Mouse (Mus musculus): ENCODE measurements around the gene Tmem102. TPM values are rescaled to one million over a fixed set of nuclear protein-coding genes. Genes with fewer than 3 reads are reported as not detected.

Tmem102 gene
- polyA plus RNA-seq, 1 experiment from 2014 or later, result 1.6 TPM

DNA sequence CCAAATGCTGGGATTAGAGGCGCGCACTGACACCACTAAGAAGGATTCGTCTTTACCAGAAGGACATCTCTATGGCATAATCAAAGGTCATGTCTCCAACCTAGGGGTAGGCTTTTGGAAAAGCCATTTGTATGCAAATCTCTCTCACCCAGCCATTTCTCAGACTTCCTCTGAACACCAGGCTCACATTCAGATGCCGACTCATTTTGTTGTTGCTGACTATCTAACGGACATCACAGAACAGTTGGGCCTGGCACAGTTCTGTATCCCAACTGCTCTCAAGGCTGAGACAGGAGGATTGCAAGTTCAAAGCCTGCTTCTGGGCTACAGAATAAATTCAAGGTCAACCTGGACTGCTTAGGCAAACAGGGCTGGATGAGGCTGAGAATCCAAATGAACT, 18.1 kb downstream of the Tmem102 start:
- no peak for ATAC-seq (ENCODE audit: insufficient number of reproducible peaks, low FRiP score)
- H3K9ac ChIP-seq, result no peak overlapping the region
- peaks cover 5% of the 10 kb centered on the region; the same call in 1 of the 2 replicates for H3K4me1 ChIP-seq (replicated peaks)
- no peak overlapping the region for H3K27ac ChIP-seq (ENCODE audit: poor library complexity, severe bottlenecking)
- no peaks in the 10 kb centered on the region for H3K27me3 ChIP-seq (replicated peaks)
- no peaks in the 10 kb centered on the region for H3K36me3 ChIP-seq
- H3K4me2 ChIP-seq, result no peak overlapping the region
- H3K4me3 ChIP-seq, result no peak overlapping the region
- WGBS, result 84% methylated on average over 5 of the region's 5 CpGs
- H3K9me3 ChIP-seq (replicated peaks), result no peaks in the 10 kb centered on the region

DNA sequence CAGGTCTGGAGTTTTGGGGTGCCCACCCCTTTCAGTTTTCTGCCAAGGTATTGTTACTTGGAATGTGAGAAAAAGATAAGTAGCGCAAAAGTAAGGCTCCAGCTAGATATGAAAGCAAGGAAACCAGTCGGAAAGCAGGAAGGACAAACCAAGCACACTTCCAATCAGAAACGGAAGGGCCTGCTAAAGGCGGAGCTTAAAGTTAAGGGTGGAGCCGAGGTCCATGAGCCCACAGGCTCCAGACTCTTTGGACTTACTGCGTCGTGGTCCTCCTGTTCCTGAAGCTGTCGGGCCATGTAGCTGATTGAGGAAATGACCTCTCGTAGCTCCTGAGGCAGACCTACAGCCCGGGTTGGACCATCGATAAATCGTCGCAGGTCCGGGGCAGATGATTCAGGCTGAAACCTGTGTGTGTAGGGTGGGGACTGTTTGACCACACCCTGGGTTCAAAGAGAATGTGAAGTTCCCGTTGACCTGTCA, 20.6 kb downstream of the Tmem102 start:
- Histone ChIP-seq H3K27me3 (replicated peaks) (0 out of 2 replicates have a peak, but pooled peaks cover 3% of the 10 kb centered on the region), H3K4me2 (peak overlapping the region; percentile 53), H3K4me1 (replicated peaks) (peaks cover 5% of the 10 kb centered on the region; the same call in 1 of the 2 replicates), H3K9ac (no peak overlapping the region), H3K27ac (ENCODE audit: poor library complexity, severe bottlenecking) (no peak overlapping the region), H3K4me3 (peak overlapping the region; percentile 15), H3K36me3 (no peaks in the 10 kb centered on the region), H3K9me3 (replicated peaks) (no peaks in the 10 kb centered on the region)
- 18% methylated on average over 15 of the region's 15 CpGs for WGBS
- ATAC-seq (ENCODE audit: insufficient number of reproducible peaks, low FRiP score), result peak; percentile 66; the same call in 1 of the 2 replicates

GRCm38 (mm10) chr11:69781828-69782227, 23.6 kb downstream of the Tmem102 start:
- Histone ChIP-seq H3K36me3 (peaks cover 18% of the 10 kb centered on the region), H3K9ac (no peak overlapping the region), H3K9me3 (replicated peaks) (no peaks in the 10 kb centered on the region), H3K4me2 (no peak overlapping the region), H3K27ac (ENCODE audit: poor library complexity, severe bottlenecking) (no peak overlapping the region), H3K4me1 (replicated peaks) (peaks cover 13% of the 10 kb centered on the region), H3K4me3 (no peak overlapping the region), H3K27me3 (replicated peaks) (0 out of 2 replicates have a peak, but pooled peaks cover 10% of the 10 kb centered on the region)
- WGBS, result 31% methylated on average over 4 of the region's 4 CpGs
- ATAC-seq (ENCODE audit: insufficient number of reproducible peaks, low FRiP score), result no peak

DNA sequence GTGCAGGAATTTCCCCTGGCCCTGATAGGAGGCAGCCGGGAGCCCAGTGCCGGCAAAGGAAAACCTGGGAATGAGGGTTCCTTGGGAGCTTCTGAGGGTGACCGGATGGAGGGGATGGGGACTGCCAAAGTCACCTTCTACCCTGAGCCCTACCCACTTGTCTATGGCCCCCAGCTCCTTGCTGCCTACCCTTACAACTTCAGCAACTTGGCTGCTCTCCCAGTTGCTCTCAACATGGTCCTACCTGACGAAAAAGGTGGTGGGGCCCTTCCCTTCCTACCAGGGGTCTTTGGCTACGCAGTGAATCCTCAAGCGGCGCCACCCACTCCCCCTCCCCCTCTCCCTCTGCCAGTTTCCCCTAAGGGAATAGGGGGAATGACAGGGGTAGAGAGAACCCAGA, 26.4 kb downstream of the Tmem102 start:
- peak overlapping the region; percentile 4; the same call in 1 of the 2 replicates for H3K4me2 ChIP-seq
- ATAC-seq (ENCODE audit: insufficient number of reproducible peaks, low FRiP score), result no peak; the same call in 1 of the 2 replicates
- H3K27me3 ChIP-seq (replicated peaks), result peaks cover 21% of the 10 kb centered on the region
- peaks cover 34% of the 10 kb centered on the region for H3K36me3 ChIP-seq
- 36% methylated on average over 7 of the region's 7 CpGs for WGBS
- no peak overlapping the region for H3K9ac ChIP-seq
- peaks cover 21% of the 10 kb centered on the region for H3K4me1 ChIP-seq (replicated peaks)
- no peak overlapping the region for H3K4me3 ChIP-seq
- no peaks in the 10 kb centered on the region for H3K9me3 ChIP-seq (replicated peaks)
- H3K27ac ChIP-seq (ENCODE audit: poor library complexity, severe bottlenecking), result no peak overlapping the region

GRCm38 (mm10) chr11:69778258-69778982, 27.0 kb downstream of the Tmem102 start:
- 66% methylated on average over 23 of the region's 23 CpGs for WGBS
- Histone ChIP-seq H3K4me2 (no peak overlapping the region), H3K36me3 (peaks cover 34% of the 10 kb centered on the region), H3K27ac (ENCODE audit: poor library complexity, severe bottlenecking) (no peak overlapping the region), H3K9me3 (replicated peaks) (no peaks in the 10 kb centered on the region), H3K27me3 (replicated peaks) (peaks cover 21% of the 10 kb centered on the region), H3K9ac (no peak overlapping the region), H3K4me1 (replicated peaks) (peaks cover 21% of the 10 kb centered on the region), H3K4me3 (no peak overlapping the region)
- ATAC-seq (ENCODE audit: insufficient number of reproducible peaks, low FRiP score), result no peak; the same call in 1 of the 2 replicates

GRCm38 (mm10) chr11:69777504-69778257, 27.7 kb downstream of the Tmem102 start:
- no peak overlapping the region for H3K4me2 ChIP-seq
- H3K4me1 ChIP-seq (replicated peaks), result peaks cover 21% of the 10 kb centered on the region
- H3K9me3 ChIP-seq (replicated peaks), result no peaks in the 10 kb centered on the region
- peaks cover 21% of the 10 kb centered on the region for H3K27me3 ChIP-seq (replicated peaks)
- 53% methylated on average over 26 of the region's 26 CpGs for WGBS
- no peak overlapping the region for H3K27ac ChIP-seq (ENCODE audit: poor library complexity, severe bottlenecking)
- H3K36me3 ChIP-seq, result peaks cover 34% of the 10 kb centered on the region
- ATAC-seq (ENCODE audit: insufficient number of reproducible peaks, low FRiP score), result no peak; the same call in 1 of the 2 replicates
- no peak overlapping the region for H3K4me3 ChIP-seq
- H3K9ac ChIP-seq, result no peak overlapping the region

DNA sequence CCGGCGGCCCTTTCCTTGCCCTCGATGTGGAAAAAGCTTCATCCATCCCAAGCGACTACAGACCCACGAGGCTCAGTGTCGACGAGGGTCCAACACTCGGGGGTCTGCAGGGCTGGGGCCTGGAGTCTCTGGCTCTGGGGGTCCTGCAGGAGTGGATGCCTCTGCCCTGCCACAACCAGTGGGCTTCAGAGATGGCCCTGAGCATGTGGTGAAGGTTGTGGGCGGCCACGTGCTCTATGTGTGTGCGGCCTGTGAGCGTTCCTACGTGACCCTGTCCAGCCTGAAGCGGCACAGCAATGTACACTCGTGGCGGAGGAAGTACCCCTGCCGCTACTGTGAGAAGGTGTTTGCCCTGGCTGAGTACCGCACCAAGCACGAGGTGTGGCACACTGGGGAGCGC, 28.9 kb downstream of the Tmem102 start:
- peaks cover 21% of the 10 kb centered on the region for H3K4me1 ChIP-seq (replicated peaks)
- H3K36me3 ChIP-seq, result peaks cover 38% of the 10 kb centered on the region
- no peak overlapping the region for H3K4me3 ChIP-seq
- no peak overlapping the region for H3K27ac ChIP-seq (ENCODE audit: poor library complexity, severe bottlenecking)
- no peak; the same call in 1 of the 2 replicates for ATAC-seq (ENCODE audit: insufficient number of reproducible peaks, low FRiP score)
- no peak overlapping the region for H3K4me2 ChIP-seq
- no peaks in the 10 kb centered on the region for H3K9me3 ChIP-seq (replicated peaks)
- H3K9ac ChIP-seq, result no peak overlapping the region
- peaks cover 21% of the 10 kb centered on the region for H3K27me3 ChIP-seq (replicated peaks)
- WGBS, result 78% methylated on average over 20 of the region's 20 CpGs

DNA sequence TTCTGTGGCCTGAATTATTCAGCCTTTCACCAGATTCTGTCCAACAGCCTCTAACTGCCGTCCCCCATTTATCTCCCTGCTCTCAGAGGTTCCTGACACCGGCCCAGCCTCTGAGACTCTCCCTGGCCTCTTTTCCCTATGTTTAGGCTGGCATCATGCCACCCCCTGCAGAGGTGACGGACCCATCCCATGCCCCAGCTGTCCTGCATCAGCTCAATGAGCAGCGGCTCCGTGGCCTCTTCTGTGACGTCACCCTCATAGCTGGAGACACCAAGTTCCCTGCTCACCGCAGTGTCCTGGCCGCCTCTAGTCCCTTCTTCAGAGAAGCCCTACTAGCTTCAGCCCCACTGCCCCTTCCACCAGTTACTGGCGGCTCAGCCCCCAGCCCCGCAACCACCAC, 29.7 kb downstream of the Tmem102 start:
- Histone ChIP-seq H3K4me2 (no peak overlapping the region), H3K27me3 (replicated peaks) (peaks cover 21% of the 10 kb centered on the region), H3K4me3 (no peak overlapping the region), H3K9ac (no peak overlapping the region), H3K36me3 (peaks cover 40% of the 10 kb centered on the region), H3K9me3 (replicated peaks) (no peaks in the 10 kb centered on the region), H3K27ac (ENCODE audit: poor library complexity, severe bottlenecking) (no peak overlapping the region), H3K4me1 (replicated peaks) (peaks cover 21% of the 10 kb centered on the region)
- 65% methylated on average over 10 of the region's 10 CpGs for WGBS
- no peak for ATAC-seq (ENCODE audit: insufficient number of reproducible peaks, low FRiP score)

- H3K27ac ChIP-seq (ENCODE audit: poor library complexity, severe bottlenecking), result no peak overlapping the region
- no peak overlapping the region for H3K4me2 ChIP-seq
- WGBS, result 49% methylated on average over 5 of the region's 5 CpGs
- no peak for ATAC-seq (ENCODE audit: insufficient number of reproducible peaks, low FRiP score)
- no peaks in the 10 kb centered on the region for H3K9me3 ChIP-seq (replicated peaks)
- peaks cover 21% of the 10 kb centered on the region for H3K4me1 ChIP-seq (replicated peaks)
- peaks cover 18% of the 10 kb centered on the region for H3K27me3 ChIP-seq (replicated peaks)
- H3K36me3 ChIP-seq, result peaks cover 40% of the 10 kb centered on the region
- H3K9ac ChIP-seq, result 0 out of 2 replicates have a peak overlapping the region, but pooled peaks have one; percentile 1
- H3K4me3 ChIP-seq, result no peak overlapping the region
These were observed 30.5 kb downstream of the Tmem102 start for GRCm38 (mm10) chr11:69774961-69775360.

- Histone ChIP-seq H3K9ac (peak overlapping the region; percentile 96; the same call in 1 of the 2 replicates), H3K27me3 (replicated peaks) (no peaks in the 10 kb centered on the region), H3K4me1 (replicated peaks) (peaks cover 36% of the 10 kb centered on the region), H3K27ac (ENCODE audit: poor library complexity, severe bottlenecking) (0 out of 2 replicates have a peak overlapping the region, but pooled peaks have one; percentile 93), H3K36me3 (peaks cover 6% of the 10 kb centered on the region; the same call in 1 of the 2 replicates), H3K9me3 (replicated peaks) (no peaks in the 10 kb centered on the region), H3K4me2 (peak overlapping the region; percentile 75), H3K4me3 (peak overlapping the region; percentile 80)
- WGBS, result 50% methylated on average over 4 of the region's 4 CpGs
- 0 out of 2 replicates have a peak, but pooled peaks have one; percentile 37 for ATAC-seq (ENCODE audit: insufficient number of reproducible peaks, low FRiP score)
These were observed 37.9 kb downstream of the Tmem102 start for GRCm38 (mm10) chr11:69767625-69767909.
